Mouse (Mus musculus) gastrocnemius, adult 18-20 months (tissue): ENCODE data around the gene Dbx2. TPM values are rescaled to one million over a fixed set of nuclear protein-coding genes. Genes with fewer than 3 reads are reported as not detected.

Source experiments
- DNase-seq: peaks from one replicate; pipeline ENCODE4 v3.0.0; 2021; ENCODE audit warnings: low spot score
- total RNA-seq, 2 experiments: library from RNA; stranded (reverse); gene quantifications; 2 replicates each; pipeline ENCODE4 v1.2.3; 2021

Dbx2 gene
- total RNA-seq, 2 experiments from 2014 or later = 0.18 TPM; not detected in 1

- no peak for DNase-seq
Measured at GRCm38 (mm10) chr15:95624396-95624795, 31.4 kb downstream of the Dbx2 start.

- no peak for DNase-seq
Measured at GRCm38 (mm10) chr15:95622797-95623196, 33.0 kb downstream of the Dbx2 start.

- DNase-seq = no peak
Measured at GRCm38 (mm10) chr15:95612600-95612999, 43.2 kb downstream of the Dbx2 start.

GRCm38 (mm10) chr15:95601179-95601578 lies 54.6 kb downstream of the Dbx2 start:
- DNase-seq = no peak

GRCm38 (mm10) chr15:95598630-95599029 lies 57.1 kb downstream of the Dbx2 start:
- no peak for DNase-seq

- no peak for DNase-seq
Measured at GRCm38 (mm10) chr15:95586906-95587305, 68.9 kb downstream of the Dbx2 start.

GRCm38 (mm10) chr15:95584891-95585290 lies 70.9 kb downstream of the Dbx2 start:
- no peak for DNase-seq

- DNase-seq = peak; percentile 51
Measured at GRCm38 (mm10) chr15:95574661-95575060, 81.1 kb downstream of the Dbx2 start.

Other genes starting within 250 kb of the Dbx2 start
- under 1 TPM in 1 of 2 experiments, not detected in 1; 0.33 TPM for gene Nell2, start 127.4 kb downstream of the Dbx2 start, total RNA-seq
- 10 to 100 TPM; 37.9 to 45.8 TPM for gene Ano6, start 134.9 kb upstream of the Dbx2 start, total RNA-seq